Mouse (Mus musculus) frontal cortex, adult 2 months (tissue): ENCODE data around the gene Wdr5. TPM values are rescaled to one million over a fixed set of nuclear protein-coding genes. Genes with fewer than 3 reads are reported as not detected.

ENCODE experiments used
- polyA plus RNA-seq: library from polyadenylated mRNA; depleted of rRNA; stranded (reverse); fragments of >200 nt; gene quantifications from 2 replicates; pipeline ENCODE4 v1.2.3, GENCODE M21; 2012; rRNA removed

Gene Wdr5
- polyA plus RNA-seq, 1 experiment = 31.8 TPM

Other genes with a start within 250 kb of the Wdr5 start
- 18.7 and 19.2 TPM in 2 replicates for gene Vav2, start 88.1 kb upstream of the Wdr5 start, polyA plus RNA-seq
- 40.8 and 44.4 TPM in 2 replicates for gene Brd3os, start 72.8 kb upstream of the Wdr5 start, polyA plus RNA-seq
- 25.8 and 29.6 TPM in 2 replicates for gene Brd3, start 7.5 kb upstream of the Wdr5 start, polyA plus RNA-seq
- 12.3 and 16.0 TPM in 2 replicates for gene Rxra, start 161.3 kb downstream of the Wdr5 start, polyA plus RNA-seq